Mouse (Mus musculus): ENCODE results near the gene Brat1.

The Brat1 gene

DNA sequence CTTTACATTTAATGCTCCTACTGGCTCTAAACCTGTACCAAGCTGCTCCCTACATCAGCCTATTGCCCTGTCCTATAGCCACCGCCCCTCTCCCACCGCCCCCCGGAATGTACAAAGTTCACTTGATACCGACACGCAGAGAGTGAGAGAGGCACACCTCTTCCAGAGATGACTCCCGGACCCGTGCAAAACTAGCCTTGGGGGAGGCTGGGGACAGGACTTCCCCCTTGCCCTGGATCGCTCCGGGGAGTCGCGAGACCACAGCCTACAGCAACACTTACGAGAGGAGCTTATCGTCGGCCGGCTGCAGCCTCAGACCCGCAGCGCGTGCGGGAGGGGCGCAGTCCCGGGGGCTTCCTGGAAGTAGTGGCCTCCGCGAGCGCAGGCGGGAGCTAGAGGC, 3.1 kb upstream of the Brat1 start:
- no peak for DNase-seq (ENCODE audit: low read depth, low spot score)

- peak; percentile 95 for DNase-seq (ENCODE audit: low read depth, low spot score)
Observed at GRCm38 (mm10) chr5:140702103-140702513, 2.7 kb upstream of the Brat1 start, which contains the start of gene Iqce. Iqce (minus strand) TSS chr5:140702378.

DNA sequence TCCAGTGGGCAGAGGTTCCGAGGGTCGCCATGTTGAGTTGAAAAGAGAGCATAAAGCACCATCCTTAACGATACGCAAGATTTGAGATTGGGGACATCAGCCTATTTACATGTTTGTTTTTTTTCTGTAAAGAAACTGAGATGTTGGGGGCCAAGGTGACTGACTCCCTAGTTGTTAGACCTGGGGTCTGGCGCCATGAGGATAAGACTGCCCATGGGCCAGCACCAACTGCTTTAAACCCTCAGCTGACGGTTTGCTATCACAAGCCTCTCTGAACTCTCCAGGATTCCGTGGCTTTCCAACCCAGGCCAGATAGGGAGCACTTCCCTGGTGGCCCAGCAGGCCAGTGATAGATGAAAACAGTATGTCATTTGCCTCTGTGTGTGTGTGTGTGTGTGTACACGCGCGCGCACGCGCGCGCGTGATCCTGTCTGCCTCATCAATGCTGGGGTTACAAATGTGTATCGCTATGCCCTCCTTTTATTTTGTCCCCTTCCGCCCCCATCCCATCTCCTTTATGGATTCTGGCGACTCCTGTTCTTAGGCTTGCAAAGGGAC, 2.1 kb upstream of the Brat1 start:
- DNase-seq (ENCODE audit: low read depth, low spot score) = no peak

DNA sequence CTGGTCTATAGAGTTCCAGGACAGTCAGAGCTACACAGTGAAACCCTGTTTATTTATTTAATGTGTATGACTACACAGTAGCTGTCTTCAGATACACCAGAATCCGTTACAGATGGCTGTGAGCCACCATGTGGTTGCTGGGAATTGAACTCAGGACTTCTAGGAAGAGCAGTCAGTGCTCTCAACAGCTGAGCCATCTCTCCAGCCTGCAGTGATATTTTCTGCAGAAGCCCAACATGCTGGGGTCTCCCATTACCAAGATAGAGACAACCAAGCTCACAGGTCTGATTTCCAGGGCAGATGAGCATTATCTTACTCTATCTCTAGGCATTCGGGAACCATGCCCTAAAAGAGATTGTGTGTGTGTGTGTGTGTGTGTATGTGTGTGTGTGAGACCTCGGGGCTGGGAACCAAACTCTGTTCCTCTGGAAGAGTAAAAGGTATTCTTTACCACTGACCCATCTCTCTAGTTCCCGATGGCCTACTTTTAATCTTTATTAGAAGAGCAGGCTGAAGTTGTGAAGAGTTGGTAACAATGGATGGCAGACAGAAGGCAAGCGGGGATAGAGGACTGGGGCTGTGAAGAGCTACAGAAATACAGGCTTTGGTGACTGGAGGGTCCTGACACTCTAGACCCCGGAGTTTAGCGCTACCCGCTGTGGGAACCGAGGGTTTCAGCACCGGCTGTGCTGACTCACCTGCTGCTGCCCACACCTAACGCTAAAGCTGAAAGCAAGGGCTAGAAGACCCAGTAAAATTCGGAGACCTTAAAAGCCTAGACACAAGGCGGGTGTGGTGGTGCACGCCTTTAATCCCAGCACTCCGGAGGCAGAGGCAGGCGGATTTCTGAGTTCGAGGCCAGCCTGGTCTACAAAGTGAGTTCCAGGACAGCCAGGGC, 1.1 kb upstream of the Brat1 start:
- DNase-seq (ENCODE audit: low read depth, low spot score) = peak; percentile 52

- no peak for DNase-seq (ENCODE audit: low read depth, low spot score)
Observed at GRCm38 (mm10) chr5:140705501-140706171, 825 bp downstream of the Brat1 start.

DNA sequence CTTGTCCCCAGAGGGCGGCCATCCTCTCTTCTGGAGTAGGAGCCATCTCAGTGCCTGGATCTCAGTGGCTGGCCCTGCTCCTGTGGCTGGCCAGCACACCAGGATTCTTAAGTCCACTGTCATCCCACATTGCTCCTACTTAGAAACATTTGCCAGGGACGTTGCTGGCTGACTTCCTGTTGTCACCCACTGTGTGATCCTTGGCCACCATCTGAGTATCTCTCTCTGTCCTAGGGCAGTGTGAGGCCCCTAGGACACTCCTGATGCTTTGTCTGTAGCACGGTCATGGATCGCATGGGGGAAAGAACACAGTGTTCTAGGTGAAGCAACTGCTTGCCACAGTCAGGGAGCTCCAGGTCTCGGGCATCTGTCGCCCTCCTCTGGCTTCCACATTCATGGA, 5.5 kb downstream of the Brat1 start:
- DNase-seq (ENCODE audit: low read depth, low spot score) = no peak

GRCm38 (mm10) chr5:140711040-140711439, 6.2 kb downstream of the Brat1 start:
- DNase-seq (ENCODE audit: low read depth, low spot score) = no peak

DNA sequence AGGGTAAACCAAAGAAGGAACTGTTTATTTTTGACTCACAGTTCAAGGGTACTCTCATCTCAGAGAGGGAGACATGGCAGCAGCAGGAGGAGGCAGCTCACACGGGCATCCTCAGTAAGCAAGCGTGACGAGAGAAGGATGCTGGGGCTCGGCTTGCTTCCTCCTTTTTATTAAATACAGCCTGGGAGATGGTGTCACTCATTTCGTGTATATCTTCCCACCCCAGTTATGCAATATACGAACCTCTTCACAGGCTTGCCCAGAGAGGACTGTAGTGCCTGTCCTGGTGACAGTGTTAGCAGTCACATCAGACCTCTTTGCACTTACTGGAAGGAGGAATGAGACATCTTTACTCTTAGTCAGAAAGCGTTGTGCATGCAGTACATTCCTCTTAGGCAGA, 16.0 kb downstream of the Brat1 start:
- DNase-seq (ENCODE audit: low read depth, low spot score) = no peak

- no peak for DNase-seq (ENCODE audit: low read depth, low spot score)
Observed at GRCm38 (mm10) chr5:140722121-140722520, 17.3 kb downstream of the Brat1 start.

GRCm38 (mm10) chr5:140723822-140724221, 19.0 kb downstream of the Brat1 start, which contains the start of gene Amz1:
Amz1 (plus strand) TSS chr5:140724127.
- no peak for DNase-seq (ENCODE audit: low read depth, low spot score)

GRCm38 (mm10) chr5:140726062-140726839, 21.4 kb downstream of the Brat1 start:
- DNase-seq (ENCODE audit: low read depth, low spot score) = no peak

GRCm38 (mm10) chr5:140726946-140727740, 22.3 kb downstream of the Brat1 start:
- no peak for DNase-seq (ENCODE audit: low read depth, low spot score)

GRCm38 (mm10) chr5:140731040-140731797, 26.4 kb downstream of the Brat1 start:
- DNase-seq (ENCODE audit: low read depth, low spot score) = no peak

DNA sequence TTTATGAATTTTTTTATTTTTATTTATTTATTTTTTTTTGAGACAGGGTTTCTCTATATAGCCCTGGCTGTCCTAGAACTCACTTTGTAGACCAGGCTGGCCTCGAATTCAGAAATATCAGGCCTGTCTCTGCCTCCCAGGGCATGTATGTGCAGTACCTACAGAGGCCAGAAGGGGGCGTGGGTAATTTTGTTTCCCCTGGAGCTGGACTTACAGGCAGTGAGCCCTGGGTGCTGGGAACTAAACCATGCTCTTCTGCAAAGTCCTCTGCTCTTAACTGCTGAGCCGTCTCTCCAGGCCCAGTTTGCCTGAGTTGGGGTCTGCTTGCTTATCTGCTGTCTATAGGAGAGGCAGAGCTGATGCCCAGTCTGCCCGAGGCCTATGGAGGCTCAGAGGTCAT, 27.4 kb downstream of the Brat1 start:
- DNase-seq (ENCODE audit: low read depth, low spot score) = peak; percentile 63

GRCm38 (mm10) chr5:140733336-140733735, 28.5 kb downstream of the Brat1 start:
- peak; percentile 30 for DNase-seq (ENCODE audit: low read depth, low spot score)

- DNase-seq (ENCODE audit: low read depth, low spot score) = peak; percentile 73
Observed at GRCm38 (mm10) chr5:140735297-140735696, 30.5 kb downstream of the Brat1 start.

DNA sequence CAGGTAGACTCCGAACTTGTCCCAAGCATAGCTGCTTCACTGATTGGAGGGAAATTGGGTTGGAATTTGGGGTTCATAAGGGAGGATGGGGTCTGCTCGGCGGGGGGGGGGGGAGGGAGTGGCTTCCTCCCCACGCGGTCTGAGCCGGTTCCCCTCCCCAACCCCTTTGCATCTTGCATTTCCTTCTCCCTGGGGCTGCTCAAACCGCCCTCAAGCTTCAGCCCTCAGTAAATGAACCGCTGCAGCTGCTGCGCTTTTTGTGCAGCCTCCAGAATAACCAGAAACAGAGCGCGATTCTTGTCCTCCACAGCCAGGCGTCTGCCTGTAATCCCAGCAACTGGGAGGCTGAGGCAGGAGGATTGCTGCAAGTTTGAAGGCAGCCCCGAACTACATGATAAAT, 31.4 kb downstream of the Brat1 start:
- DNase-seq (ENCODE audit: low read depth, low spot score) = peak; percentile 45

- DNase-seq (ENCODE audit: low read depth, low spot score) = no peak
Observed at GRCm38 (mm10) chr5:140739813-140740212, 35.0 kb downstream of the Brat1 start.

GRCm38 (mm10) chr5:140741040-140741439, 36.2 kb downstream of the Brat1 start:
- no peak for DNase-seq (ENCODE audit: low read depth, low spot score)

- DNase-seq (ENCODE audit: low read depth, low spot score) = peak; percentile 54
Observed at GRCm38 (mm10) chr5:140741877-140742276, 37.1 kb downstream of the Brat1 start.

Data from CD4-positive, CD25-positive, alpha-beta regulatory T cell, adult 2 months (primary cell).